Mouse (Mus musculus) hindbrain, embryonic 14.5 days (tissue): Measurements from ENCODE around the gene Ccl17. TPM values are rescaled to one million over a fixed set of nuclear protein-coding genes. Genes with fewer than 3 reads are reported as not detected.
A peak's percentile ranks its signal among the peaks of the same experiment; 100 is the strongest.

ENCODE experiments used
- ATAC-seq: fragments of 200-750 bp; cut with Nextera tagmentation; 2 replicates; pipeline ENCODE4 v1.8.0; 2017; ENCODE audit warnings: moderate number of reproducible peaks, mild to moderate bottlenecking, moderate TSS enrichment, moderate library complexity; ENCODE audit not compliant: low FRiP score
- DNase-seq: peaks from one replicate; pipeline ENCODE4 v3.0.0-alpha.2; 2015; ENCODE audit warnings: low spot score
- H3K27ac ChIP-seq: fragments of 300-500 bp; sonication (generic); 2 replicates; pipeline ENCODE4 v1.5.1; 2014; ENCODE audit warnings: mild to moderate bottlenecking, moderate library complexity
- H3K27me3 ChIP-seq: fragments of 300-500 bp; sonication (generic); 2 replicates; pipeline ENCODE4 v1.6.1; 2014; ENCODE audit warnings: mild to moderate bottlenecking, low read length, mixed read lengths; ENCODE audit not compliant: control insufficient read depth, insufficient read depth
- H3K36me3 ChIP-seq: fragments of 300-500 bp; sonication (generic); replicated peaks from 2 replicates; pipeline ENCODE4 v1.6.1; 2014; ENCODE audit not compliant: control insufficient read depth, insufficient read depth
- H3K4me1 ChIP-seq: fragments of 300-500 bp; sonication (generic); replicated peaks from 2 replicates; pipeline ENCODE4 v1.6.1; 2014; ENCODE audit warnings: antibody characterized with exemption, low read length, mixed read lengths; ENCODE audit not compliant: control insufficient read depth, insufficient read depth
- H3K4me2 ChIP-seq: fragments of 300-500 bp; sonication (generic); replicated peaks from 2 replicates; pipeline ENCODE4 v1.6.1; 2014; ENCODE audit warnings: mild to moderate bottlenecking, moderate library complexity
- H3K4me3 ChIP-seq: fragments of 300-500 bp; sonication (generic); replicated peaks from 2 replicates; pipeline ENCODE4 v1.5.1; 2014; ENCODE audit warnings: mild to moderate bottlenecking, low read length
- H3K9ac ChIP-seq: fragments of 300-500 bp; sonication (generic); 2 replicates; pipeline ENCODE4 v1.6.1; 2014
- H3K9me3 ChIP-seq: fragments of 300-500 bp; sonication (generic); 2 replicates; pipeline ENCODE4 v1.6.1; 2016; ENCODE audit warnings: low read length; ENCODE audit not compliant: control insufficient read depth
- WGBS: fragments of 180-500 bp; shearing (Covaris S2); extraction: QIAGEN DNeasy Blood & Tissue Kit; methylation state at CpG from one replicate; pipeline ENCODE4 v1.1.7; 2014; 5-methylcytosine and 5-hydroxymethylcytosine counted together
- polyA plus RNA-seq: library from polyadenylated mRNA; unstranded; fragments of >200 nt; fragmentation: Nextera tagmentation; extraction: Ambion mirVana; gene quantifications from 2 replicates; pipeline ENCODE4 v1.2.1, GENCODE M21; 2014

Gene Ccl17
- polyA plus RNA-seq: 0.46 and 1.3 TPM in 2 replicates

DNA sequence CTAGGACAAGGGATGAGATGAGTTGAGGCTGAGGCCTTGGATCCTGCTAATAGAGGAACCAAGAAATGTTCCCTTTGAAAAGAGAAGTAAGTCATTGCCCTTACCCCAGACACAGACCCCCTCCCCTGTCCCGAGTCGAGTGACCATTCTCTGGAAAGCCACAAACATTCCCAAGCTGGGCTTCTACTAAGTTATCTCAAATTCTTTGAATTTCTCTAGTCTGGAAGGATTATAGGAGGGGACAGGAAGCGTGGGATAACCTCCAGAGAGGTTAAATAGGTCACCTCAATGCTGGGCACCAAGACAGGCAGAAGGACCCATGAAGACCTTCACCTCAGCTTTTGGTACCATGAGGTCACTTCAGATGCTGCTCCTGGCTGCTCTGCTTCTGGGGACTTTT is at the start of gene Ccl17:
Gene Ccl17 (plus strand): TSS at position 301 of the 400 bp plus-strand sequence.
- no peak within 1 kb of the TSS for H3K9ac ChIP-seq
- 79% methylated on average over 3 of the region's 3 CpGs for WGBS
- no peaks in the 10 kb centered on the region for H3K36me3 ChIP-seq
- no peak for ATAC-seq
- no peaks in the 10 kb centered on the region for H3K9me3 ChIP-seq
- H3K27ac ChIP-seq: no peak within 1 kb of the TSS
- no peaks in the 10 kb centered on the region for H3K4me1 ChIP-seq
- no peak for DNase-seq
- no peaks in the 10 kb centered on the region for H3K27me3 ChIP-seq
- no peak within 1 kb of the TSS for H3K4me2 ChIP-seq
- no peak within 1 kb of the TSS for H3K4me3 ChIP-seq

DNA sequence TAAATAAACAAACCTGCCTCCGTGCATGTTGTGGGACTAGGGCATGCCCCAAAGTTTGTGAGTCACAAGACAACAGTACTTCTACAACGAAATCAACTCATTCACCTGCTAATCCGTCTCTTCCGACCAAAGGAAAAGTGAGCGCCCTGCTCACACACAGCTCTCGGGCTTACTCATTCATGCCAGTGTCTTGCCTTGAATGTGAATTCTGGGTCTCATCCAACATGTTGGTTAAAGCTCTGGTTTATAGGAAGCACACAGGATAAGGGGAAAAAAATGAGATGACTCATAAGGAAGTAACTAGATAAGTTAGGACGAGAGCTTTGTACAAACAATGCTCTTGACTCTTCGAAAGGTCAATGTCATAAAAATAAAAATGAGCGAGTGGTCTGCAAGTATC is 43.2 kb upstream of the Ccl17 start:
- no peak for ATAC-seq
- peaks cover 9% of the 10 kb centered on the region for H3K4me1 ChIP-seq
- H3K4me3 ChIP-seq: no peak overlapping the region
- 77% methylated on average over 9 of the region's 9 CpGs for WGBS
- no peak overlapping the region for H3K9ac ChIP-seq
- H3K4me2 ChIP-seq: no peak overlapping the region
- no peak for DNase-seq
- no peaks in the 10 kb centered on the region for H3K36me3 ChIP-seq
- no peaks in the 10 kb centered on the region for H3K27me3 ChIP-seq
- H3K9me3 ChIP-seq: no peaks in the 10 kb centered on the region
- no peak overlapping the region for H3K27ac ChIP-seq

DNA sequence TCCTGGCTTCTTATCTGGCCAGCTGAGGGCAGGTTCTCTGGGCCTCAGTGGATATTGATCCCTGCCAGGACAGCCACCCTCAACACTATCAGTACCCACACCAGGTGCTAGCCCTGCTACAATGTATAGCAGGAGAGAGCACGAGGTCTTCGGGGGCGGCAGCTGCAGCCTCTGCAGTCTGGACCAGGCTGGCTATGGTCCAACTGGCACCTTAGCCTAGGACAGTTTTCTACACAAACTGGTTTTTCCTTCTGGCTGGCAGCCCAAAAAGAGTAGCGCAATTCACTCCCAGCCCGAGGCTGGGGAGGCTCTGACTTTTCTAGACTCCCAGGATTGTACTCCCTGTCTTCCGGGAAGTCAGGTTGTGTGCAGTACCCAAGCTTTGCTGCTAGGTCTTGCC is 39.3 kb upstream of the Ccl17 start:
- ATAC-seq: no peak
- WGBS: 51% methylated on average over 6 of the region's 6 CpGs
- peaks cover 29% of the 10 kb centered on the region for H3K4me1 ChIP-seq

DNA sequence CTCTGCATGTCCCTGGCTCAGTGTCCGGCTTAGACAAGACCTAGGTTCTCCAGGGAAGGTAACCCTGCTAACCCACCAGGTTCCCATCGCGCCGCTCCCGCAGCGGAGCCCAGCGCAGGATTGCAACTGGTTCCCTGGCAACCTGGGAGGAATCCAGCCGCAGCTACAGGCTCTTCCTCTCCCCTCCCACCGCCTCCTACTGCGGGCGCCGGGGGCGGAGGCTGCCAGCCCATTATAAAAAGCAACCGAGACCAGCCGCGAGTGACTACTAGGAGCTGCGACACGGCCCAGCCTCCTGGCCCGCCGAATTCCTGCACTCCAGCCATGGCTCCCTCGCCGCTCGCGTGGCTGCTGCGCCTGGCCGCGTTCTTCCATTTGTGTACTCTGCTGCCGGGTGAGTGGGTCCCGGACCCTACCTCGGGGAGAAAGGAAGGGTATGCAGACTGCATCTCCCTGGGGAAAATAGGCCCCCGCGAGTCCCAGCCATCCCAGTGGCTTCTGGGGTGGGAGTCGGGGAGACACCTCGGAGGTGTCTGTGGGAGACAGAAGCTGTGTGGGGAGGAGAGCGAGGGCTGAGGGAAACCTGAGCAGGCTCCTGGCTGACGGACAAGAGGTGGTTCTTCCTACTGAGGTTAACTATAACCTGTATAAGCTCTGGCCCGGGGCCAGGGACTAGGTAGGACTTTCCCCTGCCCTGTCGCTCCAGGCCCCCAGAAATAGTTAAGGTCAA is 38.1 kb upstream of the Ccl17 start, which contains the start of gene Cx3cl1:
Gene Cx3cl1 (plus strand): TSS at position 69 of the 730 bp plus-strand sequence.
- under 1% methylated on average over 38 of the region's 38 CpGs for WGBS
- ATAC-seq: peak; percentile 87

More for the DNA sequence above, 39.3 kb upstream of the Ccl17 start:
- Histone ChIP-seq H3K9me3 (no peaks in the 10 kb centered on the region), H3K36me3 (no peaks in the 10 kb centered on the region), H3K4me3 (no peak overlapping the region), H3K27ac (no peak overlapping the region), H3K4me2 (no peak overlapping the region), H3K9ac (no peak overlapping the region), H3K27me3 (no peaks in the 10 kb centered on the region)
- DNase-seq: peak; percentile 56

GRCm38 (mm10) chr8:94773048-94773447 is 37.2 kb upstream of the Ccl17 start:
- 48% methylated on average over 6 of the region's 6 CpGs for WGBS
- H3K4me3 ChIP-seq: peak overlapping the region; percentile 45
- DNase-seq (no peak), ATAC-seq (no peak)
- peak overlapping the region; percentile 85 for H3K4me2 ChIP-seq
- no peak overlapping the region for H3K27ac ChIP-seq
- peak overlapping the region; percentile 69; the same call in 1 of the 2 replicates for H3K9ac ChIP-seq
- H3K9me3 ChIP-seq: no peaks in the 10 kb centered on the region
- peaks cover 32% of the 10 kb centered on the region for H3K4me1 ChIP-seq
- no peaks in the 10 kb centered on the region for H3K36me3 ChIP-seq
- no peaks in the 10 kb centered on the region for H3K27me3 ChIP-seq

More for the DNA sequence above, 38.1 kb upstream of the Ccl17 start, which contains the start of gene Cx3cl1:
- peak; percentile 76 for DNase-seq
- no peaks in the 10 kb centered on the region for H3K27me3 ChIP-seq
- H3K9me3 ChIP-seq: no peaks in the 10 kb centered on the region
- peak within 1 kb of the TSS; percentile 29; the same call in 1 of the 2 replicates for H3K27ac ChIP-seq
- H3K4me1 ChIP-seq: peaks cover 29% of the 10 kb centered on the region
- peak within 1 kb of the TSS; percentile 69 for H3K9ac ChIP-seq
- peak within 1 kb of the TSS; percentile 85 for H3K4me2 ChIP-seq
- no peaks in the 10 kb centered on the region for H3K36me3 ChIP-seq
- peak within 1 kb of the TSS; percentile 45 for H3K4me3 ChIP-seq

- H3K27me3 ChIP-seq: no peaks in the 10 kb centered on the region
- WGBS: 18% methylated on average over 12 of the region's 12 CpGs
- DNase-seq (peak; percentile 37), ATAC-seq (no peak)
- H3K4me3 ChIP-seq: peak overlapping the region; percentile 17
- H3K4me2 ChIP-seq: peak overlapping the region; percentile 85
- H3K27ac ChIP-seq: peak overlapping the region; percentile 49; the same call in 1 of the 2 replicates
- H3K36me3 ChIP-seq: no peaks in the 10 kb centered on the region
- H3K9ac ChIP-seq: peak overlapping the region; percentile 33; the same call in 1 of the 2 replicates
- no peaks in the 10 kb centered on the region for H3K9me3 ChIP-seq
- peaks cover 35% of the 10 kb centered on the region for H3K4me1 ChIP-seq
Measured at GRCm38 (mm10) chr8:94773700-94774171, 36.5 kb upstream of the Ccl17 start.

GRCm38 (mm10) chr8:94774601-94775000 is 35.7 kb upstream of the Ccl17 start:
- H3K9me3 ChIP-seq: no peaks in the 10 kb centered on the region
- WGBS: 82% methylated on average over 1 of the region's 1 CpGs
- H3K36me3 ChIP-seq: no peaks in the 10 kb centered on the region
- H3K4me3 ChIP-seq: no peak overlapping the region
- H3K4me2 ChIP-seq: no peak overlapping the region
- peaks cover 35% of the 10 kb centered on the region for H3K4me1 ChIP-seq
- no peak overlapping the region for H3K27ac ChIP-seq
- no peaks in the 10 kb centered on the region for H3K27me3 ChIP-seq
- no peak for ATAC-seq
- H3K9ac ChIP-seq: no peak overlapping the region
- no peak for DNase-seq

DNA sequence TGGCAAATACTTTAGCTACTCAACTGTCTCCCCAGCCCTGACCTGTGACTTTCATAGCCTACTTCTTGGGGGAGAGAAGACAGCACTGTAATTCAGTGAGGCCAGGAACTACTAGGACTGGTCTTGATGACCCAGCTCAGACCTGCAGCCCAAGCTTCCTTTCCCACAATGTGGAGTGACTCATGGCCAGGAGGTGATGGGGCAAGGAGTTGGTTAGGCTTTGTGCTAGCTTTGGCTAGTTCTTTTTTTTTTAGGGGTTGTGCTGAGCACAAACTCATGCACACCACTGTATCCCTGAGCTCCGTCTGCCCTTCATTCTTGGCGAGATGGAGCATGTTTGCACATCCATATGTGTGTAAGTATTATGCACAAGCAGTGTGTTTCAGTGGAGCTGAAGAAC is 33.9 kb upstream of the Ccl17 start:
- Histone ChIP-seq H3K4me1 (peaks cover 34% of the 10 kb centered on the region), H3K9ac (no peak overlapping the region), H3K4me2 (no peak overlapping the region), H3K4me3 (no peak overlapping the region), H3K36me3 (no peaks in the 10 kb centered on the region), H3K9me3 (no peaks in the 10 kb centered on the region), H3K27ac (no peak overlapping the region), H3K27me3 (no peaks in the 10 kb centered on the region)
- no peak for ATAC-seq
- 85% methylated on average over 2 of the region's 2 CpGs for WGBS
- no peak for DNase-seq

DNA sequence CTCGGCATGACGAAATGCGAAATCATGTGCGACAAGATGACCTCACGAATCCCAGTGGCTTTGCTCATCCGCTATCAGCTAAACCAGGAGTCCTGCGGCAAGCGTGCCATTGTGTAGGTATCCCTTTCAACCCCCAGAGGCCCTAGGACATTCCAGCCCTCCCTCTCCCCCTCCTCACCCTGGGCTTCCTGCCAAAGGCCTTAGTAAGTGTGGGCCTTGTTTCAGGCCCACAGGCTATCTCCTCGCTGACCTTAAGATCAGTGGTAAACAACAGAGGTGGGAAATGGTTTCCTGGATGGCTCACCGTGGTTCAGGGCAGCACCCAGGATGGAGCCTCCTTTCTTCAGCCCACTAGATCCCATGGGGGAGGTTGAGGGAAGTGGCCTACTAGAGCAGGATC is 32.2 kb upstream of the Ccl17 start:
- Histone ChIP-seq H3K4me3 (no peak overlapping the region), H3K27ac (no peak overlapping the region), H3K9ac (no peak overlapping the region), H3K9me3 (no peaks in the 10 kb centered on the region), H3K27me3 (no peaks in the 10 kb centered on the region), H3K36me3 (no peaks in the 10 kb centered on the region), H3K4me2 (no peak overlapping the region), H3K4me1 (peaks cover 25% of the 10 kb centered on the region; the same call in 1 of the 2 replicates)
- WGBS: 63% methylated on average over 10 of the region's 10 CpGs
- ATAC-seq (no peak), DNase-seq (no peak)
